Comparison of ENCODE assay signal across 14 mouse cellular contexts in the genomic region with DNA sequence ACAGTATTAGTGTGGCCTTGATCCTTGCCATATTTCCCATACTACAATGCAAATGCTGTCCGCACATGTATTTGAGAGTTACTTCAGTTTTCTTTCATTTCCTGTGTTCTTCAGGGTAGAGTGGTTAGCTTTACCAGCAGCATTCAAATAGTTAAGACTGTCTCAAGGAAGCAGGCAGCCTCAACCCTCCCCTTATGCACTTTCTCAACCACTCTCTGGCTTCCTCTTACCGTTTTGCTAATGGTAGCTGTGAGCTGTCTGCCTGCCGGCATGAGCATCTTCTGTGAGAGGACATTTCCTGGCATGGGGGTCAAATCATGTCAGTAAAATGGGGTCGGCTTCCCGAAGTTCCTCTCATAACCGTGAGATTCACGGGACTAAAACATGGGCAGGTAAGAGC.
DNase-seq lines count a peak whose midpoint lies in the region; ATAC-seq and TF ChIP-seq lines count a peak whose summit lies in the region.
"Had no signal": no experiment of that assay in that cellular context is flagged by ENCODE, and none has a peak within 500 bp of the region (broad histone marks: within the 10 kb centered on the region; RNA-seq: fewer than 3 reads in every experiment).

No protein-coding gene starts in this region.

- no peak for TF ChIP-seq EP300 in heart, adult 2 months (IDR thresholded peaks at IDR 0.05; ENCODE audit: insufficient read depth, low read depth, low read length)

- no peak overlapping the region for H3K9ac ChIP-seq in heart, adult 2 months (ENCODE audit: low read depth, low read length)
- H3K9ac ChIP-seq in hindbrain, embryonic 11.5 days (ENCODE audit: low read depth, low read length): no peak overlapping the region
- H3K9ac ChIP-seq: embryonic facial prominence, embryonic 15.5 days; hindbrain, embryonic 14.5 days; lung, embryonic 15.5 days; neural tube, embryonic 12.5 days had no signal

- H3K9me3 ChIP-seq in hindbrain, embryonic 11.5 days (ENCODE audit: control insufficient read depth, low read length): no peaks in the 10 kb centered on the region
- H3K9me3 ChIP-seq: embryonic facial prominence, embryonic 15.5 days; lung, embryonic 15.5 days; neural tube, embryonic 12.5 days had no signal

- H3K27me3 ChIP-seq in heart, adult 2 months (ENCODE audit: control insufficient read depth, insufficient read depth, low read length): no peaks in the 10 kb centered on the region
- H3K27me3 ChIP-seq in hindbrain, embryonic 11.5 days (ENCODE audit: control insufficient read depth, insufficient read depth, low read length): no peaks in the 10 kb centered on the region
- H3K27me3 ChIP-seq: embryonic facial prominence, embryonic 15.5 days; lung, embryonic 15.5 days; neural tube, embryonic 12.5 days had no signal

- no peak overlapping the region for H3K4me3 ChIP-seq in heart, adult 2 months
- H3K4me3 ChIP-seq in macrophage (ENCODE audit: inconsistent target): peak overlapping the region; percentile 53
- no peak overlapping the region for H3K4me3 ChIP-seq in hindbrain, embryonic 11.5 days (ENCODE audit: low read depth, low read length)
- H3K4me3 ChIP-seq: embryonic facial prominence, embryonic 15.5 days; lung, embryonic 15.5 days; neural tube, embryonic 12.5 days had no signal

- DNase-seq in heart, adult 2 months: peak in 1 of 2 experiments; percentile 37
- no peak for DNase-seq in heart, postnatal 25 days (ENCODE audit: low spot score)
- DNase-seq in brain, adult 2 months (ENCODE audit: low read depth, low spot score): peak; percentile 22
- peak; percentile 27 to 65 for DNase-seq in thymus, adult 18-20 months
- DNase-seq in adipocyte (ENCODE audit: low spot score): no peak
- DNase-seq in hindbrain, embryonic 11.5 days (ENCODE audit: low spot score): no peak
- DNase-seq in left cerebral cortex, adult 11 months (ENCODE audit: low spot score): no peak
- DNase-seq: cerebellum, adult 18-20 months; right cerebral cortex, postnatal 4 days had no signal

- H3K27ac ChIP-seq in heart, adult 2 months: peak overlapping the region; percentile 16
- peak overlapping the region; percentile 83 for H3K27ac ChIP-seq in macrophage
- H3K27ac ChIP-seq in hindbrain, embryonic 11.5 days (ENCODE audit: low read depth, low read length): no peak overlapping the region
- H3K27ac ChIP-seq: embryonic facial prominence, embryonic 15.5 days; hindbrain, embryonic 14.5 days; lung, embryonic 15.5 days; neural tube, embryonic 12.5 days had no signal

- no peak for ATAC-seq in hindbrain, embryonic 11.5 days (ENCODE audit: low FRiP score)

- H3K4me2 ChIP-seq in hindbrain, embryonic 11.5 days (replicated peaks; ENCODE audit: low read depth, low read length): no peak overlapping the region
- H3K4me2 ChIP-seq: embryonic facial prominence, embryonic 15.5 days; hindbrain, embryonic 14.5 days; lung, embryonic 15.5 days; neural tube, embryonic 12.5 days had no signal

- WGBS in heart, adult 2 months: 55% methylated on average over 7 of the region's 7 CpGs
- 0% methylated on average over 7 of the region's 7 CpGs for WGBS in macrophage (ENCODE audit: missing documents)
- WGBS in hindbrain, embryonic 11.5 days: 90% methylated on average over 7 of the region's 7 CpGs

- no peak for TF ChIP-seq POLR2A in heart, adult 2 months (IDR thresholded peaks at IDR 0.05; ENCODE audit: insufficient read depth, low read depth, low read length)

- H3K4me1 ChIP-seq in heart, adult 2 months (ENCODE audit: control insufficient read depth, insufficient read depth, low read length): no peaks in the 10 kb centered on the region; the same call in 1 of the 2 replicates
- no peaks in the 10 kb centered on the region for H3K4me1 ChIP-seq in hindbrain, embryonic 11.5 days (replicated peaks; ENCODE audit: control insufficient read depth, insufficient read depth, low read length)
- H3K4me1 ChIP-seq: embryonic facial prominence, embryonic 15.5 days; lung, embryonic 15.5 days; neural tube, embryonic 12.5 days had no signal

- no peaks in the 10 kb centered on the region for H3K79me2 ChIP-seq in heart, adult 2 months (replicated peaks; ENCODE audit: control insufficient read depth, insufficient read depth, low read length)
- H3K79me2 ChIP-seq in macrophage (ENCODE audit: inconsistent target): peaks cover 49% of the 10 kb centered on the region

- TF ChIP-seq CTCF in heart, adult 2 months (IDR thresholded peaks at IDR 0.05): no peak

- peaks cover 35% of the 10 kb centered on the region for H3K36me3 ChIP-seq in heart, adult 2 months (ENCODE audit: control insufficient read depth, insufficient read depth, low read length)
- H3K36me3 ChIP-seq in macrophage (ENCODE audit: inconsistent target): peaks cover 11% of the 10 kb centered on the region
- no peaks in the 10 kb centered on the region for H3K36me3 ChIP-seq in hindbrain, embryonic 11.5 days (ENCODE audit: control insufficient read depth, insufficient read depth, low read length)

- intact Hi-C loops in heart, adult 2 months (cut with DNase I): loop anchor here (2.0 kb wide), 1 partner anchor 15 kb away; no protein-coding TSS in a partner anchor
- intact Hi-C loops in heart, postnatal 25 days (cut with DNase I): loop anchor here (2.0 to 10.0 kb wide), 2 partner anchors 23 to 327 kb away; no protein-coding TSS in a partner anchor

Comparison
In these comparisons a context has a peak if more than half of its experiments do, and no peak if none do; other contexts are left out.
1. DNase-seq: peak in brain, adult 2 months (single experiment) and thymus, adult 18-20 months (2 of 2); none in heart, postnatal 25 days (single experiment), adipocyte (single experiment), hindbrain, embryonic 11.5 days (single experiment) and left cerebral cortex, adult 11 months (single experiment).